Mouse (Mus musculus) left cerebral cortex, adult 11 months (tissue): ENCODE results near the gene Zfp451.
"Not testable (repeated sequence)": the region's sequence is repeated elsewhere in the genome, so short reads cannot be mapped to it uniquely, and the experiment has no call there.

ENCODE experiments used
- DNase-seq: peaks from one replicate; pipeline ENCODE4 v3.0.0; 2022; ENCODE audit warnings: low spot score

Zfp451 gene

GRCm38 (mm10) chr1:33757491-33758041 is 56.8 kb downstream of the Zfp451 start, which contains the start of gene Bag2:
Gene Bag2, minus strand, starts transcription at chr1:33757795.
- DNase-seq = no peak

- DNase-seq = no peak
Observed at GRCm38 (mm10) chr1:33757033-33757413, 57.4 kb downstream of the Zfp451 start.

GRCm38 (mm10) chr1:33756258-33757032 is 58.0 kb downstream of the Zfp451 start:
- DNase-seq = no peak

GRCm38 (mm10) chr1:33755799-33756198 is 58.6 kb downstream of the Zfp451 start:
- no peak for DNase-seq

- DNase-seq = no peak
Observed at GRCm38 (mm10) chr1:33754965-33755735, 59.2 kb downstream of the Zfp451 start.

GRCm38 (mm10) chr1:33754089-33754488 is 60.3 kb downstream of the Zfp451 start:
- DNase-seq = no peak

GRCm38 (mm10) chr1:33751283-33751682 is 63.1 kb downstream of the Zfp451 start:
- DNase-seq = peak; percentile 41

- not testable (repeated sequence) for DNase-seq
Observed at GRCm38 (mm10) chr1:33749709-33750108, 64.7 kb downstream of the Zfp451 start.

- DNase-seq = no peak
Observed at GRCm38 (mm10) chr1:33749109-33749508, 65.3 kb downstream of the Zfp451 start.

- no peak for DNase-seq
Observed at GRCm38 (mm10) chr1:33745901-33746300, 68.5 kb downstream of the Zfp451 start.

GRCm38 (mm10) chr1:33744815-33745214 is 69.6 kb downstream of the Zfp451 start:
- DNase-seq = not testable (repeated sequence)

GRCm38 (mm10) chr1:33742903-33743302 is 71.5 kb downstream of the Zfp451 start:
- no peak for DNase-seq

GRCm38 (mm10) chr1:33739302-33739701 is 75.1 kb downstream of the Zfp451 start:
- DNase-seq = peak; percentile 75

GRCm38 (mm10) chr1:33738681-33739278 is 75.6 kb downstream of the Zfp451 start:
- DNase-seq = no peak

- no peak for DNase-seq
Observed at GRCm38 (mm10) chr1:33738281-33738680, 76.1 kb downstream of the Zfp451 start.

GRCm38 (mm10) chr1:33734001-33734685 is 80.3 kb downstream of the Zfp451 start:
- DNase-seq = no peak

- no peak for DNase-seq
Observed at GRCm38 (mm10) chr1:33733044-33733443, 81.4 kb downstream of the Zfp451 start.

GRCm38 (mm10) chr1:33725086-33725485 is 89.3 kb downstream of the Zfp451 start:
- no peak for DNase-seq

GRCm38 (mm10) chr1:33724516-33724915 is 89.9 kb downstream of the Zfp451 start:
- DNase-seq = no peak

GRCm38 (mm10) chr1:33721020-33721419 is 93.4 kb downstream of the Zfp451 start:
- no peak for DNase-seq

GRCm38 (mm10) chr1:33720231-33720630 is 94.2 kb downstream of the Zfp451 start:
- peak; percentile 12 for DNase-seq

- peak; percentile 80 for DNase-seq
Observed at GRCm38 (mm10) chr1:33719733-33720225, 94.6 kb downstream of the Zfp451 start, which contains the start of gene Rab23. Gene Rab23, plus strand, starts transcription at chr1:33719887.
